Comparison of ENCODE assay signal across 19 mouse cellular contexts in genomic region chr17:79826482-79827034, GRCm38 (mm10).
DNase-seq lines count a peak whose midpoint lies in the region; ATAC-seq and TF ChIP-seq lines count a peak whose summit lies in the region.
"Had no signal": no experiment of that assay in that cellular context is flagged by ENCODE, and none has a peak within 500 bp of the region (broad histone marks: within the 10 kb centered on the region; RNA-seq: fewer than 3 reads in every experiment).

No protein-coding gene starts in this region.

- H3K9ac ChIP-seq in kidney, embryonic 16.5 days (replicated peaks; ENCODE audit: low read length), result no peak overlapping the region
- H3K9ac ChIP-seq: forebrain, embryonic 13.5 days; hindbrain, embryonic 12.5 days; liver, embryonic 13.5 days; midbrain, embryonic 15.5 days had no signal

- no peak overlapping the region for H3K4me3 ChIP-seq in kidney, embryonic 16.5 days (ENCODE audit: low read length)
- H3K4me3 ChIP-seq in kidney, adult 2 months (ENCODE audit: insufficient read depth, low read depth, low read length), result no peak overlapping the region
- H3K4me3 ChIP-seq in thymus, adult 2 months (ENCODE audit: control insufficient read depth, insufficient read depth, low read length), result no peak overlapping the region
- H3K4me3 ChIP-seq: forebrain, embryonic 13.5 days; gastrocnemius, adult 2 months; hindbrain, embryonic 12.5 days; liver, embryonic 13.5 days; midbrain, embryonic 15.5 days had no signal

- no peak for DNase-seq in kidney, adult 2 months
- peak; percentile 40 for DNase-seq in thymus, adult 2 months
- no peak for DNase-seq in thymus, adult 18-20 months
- peak; percentile 26 for DNase-seq in ZHBTc4 (ENCODE audit: low read depth, low spot score)
- DNase-seq in thymus, postnatal 4 days, result peak; percentile 66
- no peak for DNase-seq in left cerebral cortex, adult 11 months (ENCODE audit: low spot score)
- no peak for DNase-seq in left cerebral cortex, postnatal 25 days (ENCODE audit: low spot score in 2 of 2)
- DNase-seq: adrenal gland, adult 2 months; cerebellum, adult 18-20 months; gastrocnemius, adult 2 months; kidney, adult 8-10 months; left cerebral cortex, postnatal 4 days; liver, embryonic 13.5 days had no signal

- TF ChIP-seq CTCF in kidney, adult 2 months (conservative IDR thresholded peaks at IDR 0.05; ENCODE audit: insufficient read depth, insufficient read length, low read depth, low read length), result no peak
- no peak for TF ChIP-seq CTCF in thymus, adult 2 months (IDR thresholded peaks at IDR 0.05; ENCODE audit: borderline replicate concordance, control insufficient read depth, extremely low read depth, insufficient read depth, low read length, poor library complexity)

- H3K27ac ChIP-seq in kidney, embryonic 16.5 days (ENCODE audit: low read length), result no peak overlapping the region
- no peak overlapping the region for H3K27ac ChIP-seq in kidney, adult 2 months (ENCODE audit: insufficient read depth, low read depth, low read length)
- no peak overlapping the region for H3K27ac ChIP-seq in thymus, adult 2 months (ENCODE audit: control insufficient read depth, insufficient read depth, low read length)
- H3K27ac ChIP-seq: forebrain, embryonic 13.5 days; gastrocnemius, adult 2 months; hindbrain, embryonic 12.5 days; liver, embryonic 13.5 days; midbrain, embryonic 15.5 days had no signal

- peak; percentile 35; the same call in 1 of the 2 replicates for ATAC-seq in kidney, embryonic 16.5 days (ENCODE audit: low FRiP score, low TSS enrichment)
- ATAC-seq: CD4-positive, CD25-positive, alpha-beta regulatory T cell, adult 4 months; forebrain, embryonic 13.5 days; Patski had no signal

- TF ChIP-seq POLR2A in kidney, adult 2 months (IDR thresholded peaks at IDR 0.05; ENCODE audit: low read depth, low read length), result no peak
- no peak for TF ChIP-seq POLR2A in thymus, adult 2 months (IDR thresholded peaks at IDR 0.05; ENCODE audit: control insufficient read depth, extremely low read depth, insufficient read depth, low read length, poor library complexity)

- H3K9me3 ChIP-seq in kidney, embryonic 16.5 days (ENCODE audit: low read length), result no peaks in the 10 kb centered on the region
- H3K9me3 ChIP-seq: forebrain, embryonic 13.5 days; hindbrain, embryonic 12.5 days; liver, embryonic 13.5 days; midbrain, embryonic 15.5 days had no signal

- no peaks in the 10 kb centered on the region for H3K4me1 ChIP-seq in kidney, embryonic 16.5 days (ENCODE audit: insufficient read depth, low read length)
- H3K4me1 ChIP-seq in kidney, adult 2 months (ENCODE audit: control insufficient read depth, insufficient read depth, low read length), result 0 out of 2 replicates have a peak, but pooled peaks cover 4% of the 10 kb centered on the region
- H3K4me1 ChIP-seq in thymus, adult 2 months (replicated peaks; ENCODE audit: control insufficient read depth, insufficient read depth, low read length), result peaks cover 8% of the 10 kb centered on the region
- H3K4me1 ChIP-seq: forebrain, embryonic 13.5 days; hindbrain, embryonic 12.5 days; liver, embryonic 13.5 days; midbrain, embryonic 15.5 days had no signal

- intact Hi-C loops in left cerebral cortex, postnatal 25 days (cut with DNase I), result no loop called here

- 61% methylated on average over 6 of the region's 6 CpGs for WGBS in kidney, embryonic 16.5 days
- 46% methylated on average over 6 of the region's 6 CpGs for WGBS in kidney, adult 2 months
- WGBS in thymus, adult 2 months, result 75% methylated on average over 6 of the region's 6 CpGs

- H3K4me2 ChIP-seq in kidney, embryonic 16.5 days (replicated peaks; ENCODE audit: low read depth, low read length), result no peak overlapping the region
- H3K4me2 ChIP-seq: forebrain, embryonic 13.5 days; hindbrain, embryonic 12.5 days; liver, embryonic 13.5 days; midbrain, embryonic 15.5 days had no signal

- no peaks in the 10 kb centered on the region for H3K36me3 ChIP-seq in kidney, embryonic 16.5 days (ENCODE audit: insufficient read depth, low read length)
- H3K36me3 ChIP-seq in kidney, adult 2 months (ENCODE audit: control insufficient read depth, insufficient read depth, low read length), result no peaks in the 10 kb centered on the region
- no peaks in the 10 kb centered on the region for H3K36me3 ChIP-seq in thymus, adult 2 months (ENCODE audit: control insufficient read depth, insufficient read depth, low read length)
- H3K36me3 ChIP-seq: hindbrain, embryonic 12.5 days; liver, embryonic 13.5 days; midbrain, embryonic 15.5 days had no signal

- no peaks in the 10 kb centered on the region for H3K27me3 ChIP-seq in kidney, embryonic 16.5 days (ENCODE audit: insufficient read depth, low read length)
- H3K27me3 ChIP-seq in kidney, adult 2 months (replicated peaks; ENCODE audit: control insufficient read depth, insufficient read depth, low read length), result no peaks in the 10 kb centered on the region
- no peaks in the 10 kb centered on the region for H3K27me3 ChIP-seq in thymus, adult 2 months (ENCODE audit: control insufficient read depth, insufficient read depth, low read length)
- H3K27me3 ChIP-seq: liver, embryonic 13.5 days; Patski had no signal

Comparison
In these comparisons a context has a peak if more than half of its experiments do, and no peak if none do; other contexts are left out.
1. DNase-seq: peak in thymus, adult 2 months (single experiment), ZHBTc4 (single experiment) and thymus, postnatal 4 days (single experiment); none in kidney, adult 2 months (single experiment), thymus, adult 18-20 months (0 of 2), left cerebral cortex, adult 11 months (single experiment) and left cerebral cortex, postnatal 25 days (0 of 2).